Mouse (Mus musculus): ENCODE results near the gene Mrpl21.

Gene Mrpl21

DNA sequence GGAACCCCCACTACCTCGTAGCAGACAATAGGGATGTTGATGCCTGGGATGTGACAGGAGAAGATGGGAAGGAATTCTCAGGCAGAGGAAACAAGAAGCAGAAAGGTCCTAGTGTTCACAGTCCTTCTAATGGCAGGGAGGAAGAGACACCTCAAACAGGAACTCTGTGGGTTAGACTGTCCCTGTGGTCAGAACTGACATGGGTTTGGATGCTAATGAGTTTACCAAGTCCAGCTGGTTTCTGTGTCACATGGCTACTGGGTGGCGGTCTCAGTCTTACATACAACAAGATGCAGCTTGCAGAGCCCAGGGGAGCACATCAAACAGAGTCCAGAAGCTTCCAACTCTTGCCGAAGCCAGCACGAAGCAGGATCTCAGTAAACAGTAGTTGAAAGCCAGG lies 21.3 kb downstream of the Mrpl21 start:
- no peak for DNase-seq

DNA sequence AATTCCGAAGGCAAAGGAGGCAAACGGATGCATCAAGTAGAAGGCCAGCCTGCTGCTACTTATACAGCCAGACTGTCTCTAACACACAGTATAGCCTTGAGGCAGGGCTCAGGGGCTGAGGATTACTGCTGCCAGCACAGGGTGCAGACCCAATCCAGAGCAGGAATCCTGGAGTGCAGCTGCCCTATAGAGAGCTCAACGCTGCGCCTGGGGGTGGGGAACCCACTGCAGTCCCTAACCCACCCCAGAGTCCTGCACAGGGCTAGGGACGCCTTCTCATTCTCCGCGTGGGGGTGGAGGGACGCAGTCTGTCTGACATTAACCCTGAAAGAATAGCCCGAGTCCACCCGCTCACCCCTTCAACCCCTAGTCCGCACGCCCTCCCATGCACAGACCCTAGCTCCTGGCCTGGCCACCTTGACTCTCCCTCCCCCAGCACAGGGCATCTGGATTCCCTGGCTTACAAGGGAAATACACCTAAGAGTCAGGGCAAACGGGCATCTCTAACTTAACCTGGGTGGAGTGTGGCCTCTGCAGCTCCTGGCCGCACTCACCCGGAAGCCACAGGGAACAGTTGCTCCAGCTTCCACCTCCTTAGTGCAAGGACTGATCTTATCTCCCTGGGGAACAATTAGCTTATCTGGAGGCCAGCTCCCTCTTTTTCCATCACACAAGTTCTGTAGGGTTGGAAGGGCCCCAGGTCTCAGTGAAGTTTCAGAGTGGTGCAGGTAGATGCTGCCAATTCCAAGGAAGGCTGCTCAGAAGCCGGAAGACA lies 24.7 kb downstream of the Mrpl21 start:
- no peak for DNase-seq

DNA sequence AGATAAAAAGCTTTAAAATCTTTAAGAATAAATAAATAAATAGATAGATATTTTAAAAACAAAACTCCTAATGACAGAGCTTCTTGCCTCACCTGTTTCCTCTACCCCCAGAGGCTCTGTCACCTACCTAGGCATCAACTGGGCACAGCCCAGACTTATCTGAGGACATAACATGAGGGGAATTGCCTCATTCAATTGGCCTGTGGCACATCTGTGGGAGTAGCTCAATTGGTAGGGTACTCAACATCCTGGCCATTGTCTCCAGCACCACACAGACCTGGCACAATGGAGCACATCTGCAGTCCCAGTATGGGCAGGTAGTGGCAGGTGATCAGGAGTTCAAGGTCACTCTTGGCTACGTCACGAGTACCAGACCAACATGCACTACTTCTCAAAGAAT lies 36.6 kb downstream of the Mrpl21 start:
- no peak for DNase-seq

DNA sequence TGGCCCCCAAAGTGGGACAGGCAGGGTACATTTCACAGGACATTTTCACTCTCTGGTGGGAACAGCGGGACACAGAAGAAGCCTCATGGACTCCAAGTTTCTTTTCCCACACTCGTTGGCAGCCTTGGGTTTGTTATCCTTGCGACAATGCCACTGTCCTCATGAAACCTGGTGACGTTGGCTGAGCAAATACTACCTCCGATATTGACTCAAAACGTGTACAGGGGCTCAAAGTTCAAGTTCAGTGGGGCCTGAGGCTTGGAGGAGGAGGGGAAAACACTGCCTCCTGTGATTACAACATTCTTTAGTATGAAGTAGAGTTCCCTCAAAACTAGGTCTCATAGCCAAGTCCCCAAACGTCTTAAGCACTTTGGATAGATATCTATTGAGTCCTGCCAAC lies 37.4 kb downstream of the Mrpl21 start:
- DNase-seq: no peak

DNA sequence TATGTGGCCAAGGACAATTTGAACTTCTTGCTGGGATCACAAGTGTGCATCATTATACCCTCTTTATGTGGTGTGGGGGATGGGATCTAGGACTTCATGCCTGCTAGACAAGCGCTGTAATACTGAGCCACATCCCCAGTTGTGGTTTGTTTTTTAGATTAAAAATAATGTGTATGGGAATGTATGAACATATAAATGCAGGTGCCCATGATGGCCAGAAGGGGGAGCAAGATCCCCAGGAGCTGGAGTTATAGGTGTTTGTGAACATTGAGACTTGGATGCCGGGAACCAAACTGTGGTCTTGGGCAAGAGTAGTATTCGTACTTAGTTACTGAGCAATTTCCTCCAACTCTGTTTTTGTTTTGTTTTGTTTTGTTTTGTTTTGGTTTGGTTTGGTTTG lies 38.1 kb downstream of the Mrpl21 start:
- no peak for DNase-seq

DNA sequence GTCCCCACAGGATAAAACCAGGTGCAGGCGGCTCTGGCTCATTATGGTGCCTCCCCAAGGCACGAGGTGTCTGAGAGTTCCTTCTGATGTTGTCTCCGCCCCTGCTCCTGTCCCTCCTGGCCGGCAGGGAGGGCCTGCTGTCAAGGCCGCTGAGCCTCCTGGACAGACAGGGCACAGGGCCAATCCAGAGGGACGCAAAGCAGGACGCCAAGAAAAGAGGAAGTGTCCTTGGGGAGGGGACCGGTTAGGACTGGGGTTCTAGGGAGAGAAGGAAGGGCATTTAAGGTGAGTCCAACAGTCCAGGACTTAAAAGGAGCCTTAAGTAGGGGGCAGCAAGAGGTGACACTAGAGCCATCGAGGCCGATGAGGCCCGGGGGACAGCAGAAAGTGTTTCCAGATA lies 38.9 kb downstream of the Mrpl21 start:
- DNase-seq: no peak

DNA sequence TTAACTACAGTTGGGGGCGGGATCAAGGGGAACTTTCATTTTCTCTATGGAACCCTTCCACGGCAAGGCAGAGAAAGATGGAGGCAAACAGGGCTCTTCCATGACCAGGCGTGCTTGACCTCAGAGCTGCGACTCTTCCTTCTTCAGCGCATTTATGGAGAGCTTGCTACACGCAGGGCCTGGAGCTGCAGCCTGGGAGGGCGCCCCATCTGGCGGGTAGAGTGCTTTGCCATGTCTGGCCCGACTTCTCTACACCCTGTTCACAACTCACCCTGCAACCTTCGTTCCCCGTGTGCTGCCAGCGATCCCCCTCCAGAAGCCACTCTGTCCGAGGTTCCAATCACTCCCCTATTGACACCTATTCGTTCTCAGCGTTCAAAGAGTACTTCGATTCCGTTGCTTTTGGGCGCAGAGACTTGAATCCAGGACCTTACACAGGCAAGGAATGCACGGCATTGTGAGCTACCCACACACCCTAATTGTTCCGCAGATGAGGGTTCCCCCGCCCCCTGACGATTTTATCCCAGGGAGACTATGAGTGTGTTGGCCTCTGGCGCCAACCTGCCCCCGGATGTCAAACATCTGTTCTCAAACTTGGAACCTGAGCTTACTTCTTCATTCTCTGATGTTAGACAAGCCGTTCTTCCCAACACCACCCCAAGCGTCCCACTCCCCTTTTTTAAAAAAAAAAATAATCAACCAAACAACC lies 39.7 kb downstream of the Mrpl21 start, which contains the start of gene Cpt1a:
TSS of gene Cpt1a (plus strand) at position 74 of the 709 bp plus-strand sequence.
- DNase-seq: peak; percentile 29

DNA sequence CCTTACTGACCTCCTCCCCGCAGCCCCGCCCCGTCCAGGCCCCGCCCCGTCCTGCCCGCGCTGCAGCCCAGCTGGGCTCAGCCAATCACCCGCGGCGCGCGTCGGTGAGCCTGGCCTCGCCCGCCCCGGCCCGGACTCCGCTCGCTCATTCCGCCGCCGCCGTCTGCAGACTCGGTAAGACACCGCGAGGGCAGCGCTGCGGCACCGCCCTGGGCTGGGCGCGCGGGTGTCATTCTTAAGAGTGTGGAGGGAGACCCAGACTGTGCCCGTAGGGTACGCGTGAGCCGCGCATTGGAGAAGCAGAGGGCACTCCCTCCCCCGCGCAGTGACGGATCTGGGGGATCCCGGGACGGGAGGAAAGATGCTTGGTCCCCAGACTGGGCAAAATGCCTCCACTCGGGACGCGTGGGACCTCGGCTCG lies 40.5 kb downstream of the Mrpl21 start:
- DNase-seq: peak; percentile 58

DNA sequence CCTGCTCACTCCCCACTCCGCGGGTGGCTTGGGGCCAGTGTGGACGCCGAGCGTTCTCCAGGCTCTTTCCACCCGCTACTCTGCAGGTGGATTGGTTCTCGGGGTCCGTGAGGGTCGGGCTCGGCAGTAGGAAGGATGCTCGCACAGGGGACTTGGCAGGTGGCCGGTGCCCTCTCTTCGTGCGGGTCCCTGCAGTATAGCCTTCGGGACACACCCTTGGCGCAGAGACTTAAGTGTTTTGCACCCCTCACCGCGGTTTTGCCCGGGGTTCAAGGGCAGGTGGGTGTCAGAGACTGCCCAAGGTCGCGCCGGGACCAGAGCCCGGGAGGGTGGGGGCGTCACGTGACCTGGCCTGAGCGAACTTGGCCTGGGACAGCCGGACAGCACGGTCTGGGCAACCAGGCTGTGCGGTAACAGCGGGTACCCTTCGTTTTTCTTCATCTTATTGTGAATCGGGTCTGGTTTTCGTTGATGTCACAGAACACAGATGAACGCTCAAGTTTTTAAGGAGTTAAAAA lies 41.1 kb downstream of the Mrpl21 start:
- peak; percentile 40 for DNase-seq

DNA sequence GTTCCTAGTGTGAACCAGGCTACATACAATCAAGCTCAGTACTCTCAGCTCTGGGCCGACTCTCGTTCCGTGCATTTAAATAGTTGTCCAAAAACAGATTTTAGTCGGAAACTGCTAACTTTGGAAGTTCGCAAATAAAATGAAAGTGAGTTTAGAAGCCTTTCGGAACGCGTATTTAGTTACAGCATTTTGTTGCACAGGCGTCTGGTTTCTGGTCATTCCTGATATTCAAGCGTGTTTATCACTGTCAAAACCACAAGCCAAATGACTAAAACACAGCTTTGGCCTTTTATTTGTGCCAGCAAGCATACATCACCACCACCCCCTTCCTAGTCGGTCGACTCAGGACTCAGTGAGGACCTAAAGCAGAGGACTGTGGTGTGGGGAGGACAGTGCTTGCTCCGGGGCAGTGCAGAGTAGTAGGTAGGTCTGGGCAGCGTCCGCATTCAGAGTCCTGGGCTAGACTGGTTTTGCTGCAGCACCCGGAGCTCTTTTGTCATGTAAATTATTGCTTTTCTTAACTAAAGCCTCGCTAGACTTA lies 41.6 kb downstream of the Mrpl21 start:
- no peak for DNase-seq

DNA sequence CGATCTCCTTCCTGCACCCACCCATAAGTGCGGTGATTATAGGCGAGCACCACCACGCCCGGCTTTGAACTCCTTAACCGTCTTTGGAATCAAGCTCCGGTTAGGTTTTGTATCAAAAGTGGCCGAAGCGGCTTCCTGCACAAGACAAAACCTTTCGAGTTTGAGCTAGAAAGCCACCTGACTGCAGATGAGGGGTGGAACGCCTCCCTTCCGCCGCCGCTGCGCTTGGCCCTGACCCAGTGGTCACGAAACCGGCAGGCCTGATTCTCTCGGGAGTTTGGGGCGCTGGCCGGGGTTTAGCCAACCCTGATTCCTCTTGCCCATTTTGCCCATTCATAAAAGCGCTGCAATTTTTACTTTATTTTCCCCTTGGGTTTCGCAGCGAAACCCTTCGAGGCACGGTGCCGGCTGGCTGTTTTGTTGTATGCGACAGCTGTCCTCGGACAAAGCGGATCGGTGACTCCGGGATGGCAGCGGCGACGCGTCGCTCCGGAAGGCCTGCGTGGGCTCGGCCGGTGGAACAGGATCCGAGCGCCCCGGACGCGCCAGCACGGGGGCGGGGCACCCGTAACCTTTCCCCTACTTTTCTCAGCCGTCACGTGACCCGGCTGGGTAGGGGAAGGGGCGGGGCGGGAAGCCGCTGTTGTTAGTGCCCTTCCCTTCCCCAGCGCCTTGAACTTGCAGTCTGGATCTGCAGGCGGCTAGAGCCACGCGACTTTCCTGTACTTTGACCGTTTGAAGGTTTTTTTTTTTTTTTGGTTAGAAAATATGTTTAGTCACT lies 42.4 kb downstream of the Mrpl21 start:
- peak; percentile 85 for DNase-seq

DNA sequence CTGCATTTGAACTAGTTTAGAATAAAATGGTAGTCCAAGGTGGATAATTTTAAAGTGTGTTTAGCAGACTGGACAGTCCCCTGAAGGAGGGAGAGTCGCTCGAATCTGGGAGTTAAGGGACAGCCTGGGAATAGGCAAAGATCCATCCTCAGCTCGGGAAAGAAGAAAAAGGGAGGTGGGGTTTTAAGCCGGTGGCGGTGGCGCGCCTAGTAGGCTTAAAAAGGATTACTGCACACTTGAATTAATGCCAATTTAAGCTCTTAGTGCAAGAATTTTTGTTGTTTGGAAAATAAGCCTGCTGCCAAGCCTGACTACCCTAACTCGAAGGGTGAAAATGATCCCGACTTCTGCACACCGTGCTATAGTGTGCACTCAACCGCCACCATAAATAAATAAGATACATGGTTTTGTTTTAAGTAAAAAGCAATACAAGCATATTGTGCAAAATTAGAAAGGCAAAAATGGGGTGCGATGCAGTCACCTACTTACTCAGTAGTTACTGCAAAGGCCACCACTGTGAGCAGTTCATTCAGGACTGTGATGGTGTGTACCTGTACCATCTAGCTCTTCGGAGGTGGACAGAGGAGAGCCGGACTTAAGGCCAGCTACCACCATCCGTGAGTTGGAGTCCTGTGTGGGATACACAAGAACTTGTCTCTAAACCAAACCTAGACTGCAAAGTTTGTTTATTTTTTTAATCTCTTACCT lies 43.2 kb downstream of the Mrpl21 start:
- DNase-seq: no peak

DNA sequence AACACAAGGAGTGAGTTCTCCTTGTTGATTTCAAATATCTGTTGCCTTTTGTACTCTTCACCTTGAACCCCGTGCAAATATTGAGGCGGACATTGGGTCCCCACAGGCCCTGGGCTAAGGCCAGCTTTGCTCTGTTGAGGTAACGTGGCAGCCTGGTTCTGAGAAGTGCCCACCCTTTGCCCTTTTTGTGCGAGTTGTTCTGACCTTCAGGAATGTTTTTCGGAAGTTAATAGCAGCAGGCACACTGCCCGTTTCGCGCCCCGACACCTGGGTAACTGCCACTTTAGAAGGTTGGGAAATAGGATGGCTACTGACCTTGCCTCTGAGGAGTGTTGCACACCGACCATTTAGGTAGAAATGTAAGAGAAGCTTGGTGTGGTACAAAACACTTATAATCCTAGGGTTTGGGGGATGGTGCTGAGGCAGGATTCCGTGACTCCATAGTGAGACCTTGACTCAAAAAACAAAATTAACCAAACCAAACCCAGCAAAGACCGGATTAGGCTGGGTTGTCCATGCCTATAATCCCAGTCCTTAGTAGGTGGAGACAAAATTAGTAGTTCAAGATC lies 43.9 kb downstream of the Mrpl21 start:
- DNase-seq: no peak

DNA sequence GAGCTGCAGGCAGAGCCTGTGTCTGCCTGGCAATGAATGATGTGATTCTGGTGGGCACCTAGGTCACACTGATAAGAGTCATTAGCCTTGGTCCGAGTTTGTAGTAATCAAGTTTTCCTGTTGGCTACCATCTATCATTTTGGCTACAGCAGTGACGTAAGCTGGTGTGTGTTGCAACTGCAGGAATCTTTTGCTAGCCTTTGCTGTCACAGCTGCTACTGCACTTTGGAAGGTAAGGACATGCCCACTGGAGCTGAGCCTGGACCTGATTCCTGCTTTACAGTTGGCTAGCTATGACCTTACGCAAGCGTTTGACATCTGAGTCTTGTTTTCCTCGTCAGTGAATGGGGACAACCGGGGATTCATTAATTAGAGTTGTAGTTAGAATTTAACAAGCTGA lies 50.5 kb downstream of the Mrpl21 start:
- no peak for DNase-seq

DNA sequence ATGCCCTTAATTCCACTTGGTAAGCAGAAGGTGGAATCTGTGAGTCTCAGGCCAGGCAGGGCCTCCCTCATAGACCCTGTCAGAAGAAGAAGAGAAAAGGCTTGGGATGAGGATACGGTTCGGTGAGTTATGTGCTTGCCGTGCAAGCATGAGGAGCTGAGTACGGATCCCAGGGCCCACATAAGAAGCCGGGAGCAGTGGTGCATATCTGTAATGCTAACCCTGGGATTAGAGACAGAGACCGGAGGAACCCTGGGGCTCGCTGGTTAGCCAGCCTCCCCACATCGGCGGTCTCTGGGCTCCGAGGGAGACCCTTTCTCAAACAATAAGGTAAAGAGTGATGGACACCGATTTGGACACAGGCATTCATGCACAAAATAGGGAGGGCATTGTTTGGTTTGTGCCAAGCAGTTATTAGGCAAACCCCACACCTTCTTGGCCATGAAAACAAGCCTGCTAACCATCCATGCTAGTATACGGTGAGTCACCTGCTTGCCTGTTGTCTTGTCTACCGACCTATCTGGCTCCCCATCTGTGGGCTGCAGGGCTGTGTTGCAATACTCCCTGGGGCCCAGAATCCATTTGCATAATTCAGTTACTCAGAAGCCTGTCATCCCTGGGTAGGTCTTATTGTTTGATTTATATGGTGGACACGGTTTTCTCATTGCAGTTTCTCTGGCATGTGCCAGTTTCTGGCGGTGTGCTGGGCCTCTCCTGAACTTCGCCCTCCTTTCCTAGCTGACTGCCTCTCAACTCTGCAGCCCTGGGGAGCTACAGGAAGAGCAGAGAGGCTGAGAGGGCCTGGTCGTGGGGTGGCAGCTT lies 51.2 kb downstream of the Mrpl21 start:
- no peak for DNase-seq

DNA sequence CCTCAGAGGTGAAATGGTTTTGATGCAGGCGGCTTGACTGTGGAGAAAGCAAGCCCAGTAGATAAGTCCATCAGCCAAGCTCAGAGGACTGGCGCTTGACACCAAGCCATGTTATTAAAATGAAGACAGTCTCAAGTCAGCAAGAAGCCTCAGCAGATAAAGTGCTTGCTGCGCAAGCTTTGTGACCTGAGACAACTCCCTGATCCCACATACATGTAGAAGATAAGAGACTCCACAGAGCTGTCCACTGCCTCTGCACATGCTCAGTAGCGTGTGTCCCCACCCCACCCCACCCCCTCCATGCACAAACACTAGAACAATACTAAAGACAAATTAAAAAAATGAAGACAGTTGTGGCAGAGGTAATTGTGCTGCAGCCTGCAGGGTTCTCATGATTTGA lies 51.8 kb downstream of the Mrpl21 start:
- no peak for DNase-seq

DNA sequence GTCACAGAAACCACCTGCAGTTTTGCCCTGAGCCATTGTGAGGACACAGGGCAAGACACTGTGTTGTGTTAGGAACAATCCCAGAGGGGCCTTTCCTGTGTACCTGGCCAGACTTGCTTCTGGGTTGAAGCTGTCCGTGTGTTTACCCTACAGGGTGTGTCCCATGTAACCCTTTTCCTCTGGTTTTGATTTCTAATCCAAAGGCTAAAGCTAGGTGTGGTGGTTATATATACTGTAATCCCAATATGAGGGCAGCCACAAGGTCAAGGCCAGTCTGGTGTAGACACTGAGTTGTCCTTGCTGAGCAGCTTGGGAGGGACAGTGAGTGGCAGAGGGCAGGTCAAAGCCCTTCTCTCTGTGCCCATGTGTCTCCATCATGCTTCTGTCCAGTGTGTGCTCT lies 53.2 kb downstream of the Mrpl21 start:
- DNase-seq: no peak

DNA sequence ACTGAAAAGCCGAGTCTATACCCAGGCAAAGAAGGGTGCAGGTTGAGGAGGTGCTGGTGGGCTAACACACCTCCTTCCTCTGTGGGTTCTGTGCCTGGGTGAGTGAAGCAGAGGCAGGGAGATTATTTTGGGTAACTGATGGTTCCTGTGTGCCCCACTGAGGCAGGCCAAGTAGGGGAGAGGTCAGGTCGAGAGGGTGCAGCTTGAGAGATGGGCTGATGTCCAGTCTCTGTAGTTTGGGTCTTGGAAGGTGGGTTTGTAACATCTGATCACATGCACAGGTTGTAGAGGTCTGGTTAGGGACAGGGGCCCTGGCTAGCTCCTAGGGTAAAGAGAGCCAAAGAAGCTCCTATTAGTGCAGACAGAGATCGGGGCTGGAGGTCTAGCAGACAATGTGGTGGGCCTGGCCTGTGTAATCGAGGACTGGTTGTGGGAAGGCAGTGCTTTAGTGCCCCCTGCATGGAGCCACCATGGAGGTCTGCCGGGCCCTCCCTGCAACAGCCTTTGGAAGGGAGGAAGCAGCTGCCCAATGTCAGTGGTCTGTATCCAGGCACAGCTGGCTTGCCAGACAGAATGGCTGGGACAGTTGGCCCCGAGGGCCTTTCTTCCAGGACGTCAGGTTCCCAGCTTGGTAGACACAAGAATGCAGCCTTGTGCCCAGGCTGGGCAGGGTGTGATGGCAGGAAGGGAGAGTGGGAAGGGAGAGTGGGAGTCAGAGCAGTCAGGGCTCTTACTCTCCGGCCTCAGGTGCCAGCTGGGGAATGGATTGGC lies 54.0 kb downstream of the Mrpl21 start:
- no peak for DNase-seq

DNA sequence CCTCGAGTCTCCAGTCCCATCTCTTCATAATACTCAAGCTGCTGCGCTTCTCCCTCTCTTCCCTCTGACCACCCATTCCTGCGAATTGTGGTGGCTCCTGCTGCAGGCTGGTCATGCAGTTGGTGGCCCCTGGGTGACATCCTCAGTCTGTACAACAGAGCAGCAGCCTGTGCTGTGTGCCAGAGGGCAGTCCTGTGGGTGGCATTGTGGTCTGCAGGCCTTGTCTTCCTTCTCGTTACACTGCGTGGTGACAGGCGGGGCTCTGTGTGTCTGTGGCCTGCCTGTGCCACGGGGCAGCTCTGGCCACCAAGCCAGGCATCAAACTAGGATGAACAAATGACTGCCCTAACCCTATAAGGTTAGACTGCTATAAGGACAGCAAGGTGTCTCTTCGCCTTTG lies 56.5 kb downstream of the Mrpl21 start:
- no peak for DNase-seq

DNA sequence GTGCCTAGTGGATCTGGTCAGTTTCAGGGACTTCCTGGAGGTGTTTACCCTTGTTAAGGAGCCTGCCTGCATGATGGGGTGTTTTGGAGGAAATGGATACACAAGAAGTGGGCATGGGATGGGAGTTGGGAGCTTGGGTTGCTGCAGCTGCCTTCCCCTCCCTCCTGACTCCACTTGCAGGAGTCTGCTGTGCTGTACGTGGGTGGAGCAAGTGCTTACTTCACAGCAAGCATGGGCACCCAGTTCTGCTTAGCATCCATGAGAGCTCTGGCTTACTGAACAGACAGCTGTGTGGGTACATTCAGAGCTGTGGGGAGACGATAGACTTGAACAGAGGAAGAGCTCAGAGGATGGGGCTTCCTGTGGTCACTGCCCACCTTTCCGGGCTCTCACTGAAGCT lies 58.3 kb downstream of the Mrpl21 start:
- peak; percentile 53 for DNase-seq
